In the genomic region with DNA sequence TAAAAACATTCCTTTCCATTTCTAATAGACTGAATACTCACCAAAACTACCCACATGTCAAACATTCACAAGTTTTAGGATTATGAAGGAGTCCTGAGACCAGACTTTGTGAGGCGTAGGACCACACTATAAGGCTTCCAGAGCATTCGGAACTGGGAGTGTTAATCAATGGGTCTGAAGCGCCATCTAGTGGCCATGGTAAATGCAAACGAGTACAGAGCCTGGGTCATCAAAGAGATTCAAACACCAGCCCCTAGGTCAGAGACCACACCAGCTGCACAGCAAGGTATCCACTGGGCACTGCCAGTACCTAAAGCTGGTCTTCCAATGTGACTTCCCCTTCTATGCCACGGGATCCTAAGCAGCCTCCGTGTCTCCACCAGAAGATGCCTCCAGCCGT, we compare ENCODE assay signal across 9 mouse cellular contexts. TPM values are rescaled to one million over a fixed set of nuclear protein-coding genes. Genes with fewer than 3 reads are reported as not detected.
DNase-seq lines count a peak whose midpoint lies in the region; ATAC-seq and TF ChIP-seq lines count a peak whose summit lies in the region.
"Had no signal": no experiment of that assay in that cellular context is flagged by ENCODE, and none has a peak within 500 bp of the region (broad histone marks: within the 10 kb centered on the region; RNA-seq: fewer than 3 reads in every experiment).

No protein-coding gene starts in this region.

- ATAC-seq in limb, embryonic 12.5 days (ENCODE audit: insufficient number of reproducible peaks, insufficient read depth, low FRiP score, low TSS enrichment, low read depth): 0 out of 2 replicates have a peak, but pooled peaks have one; percentile 70

- no peaks in the 10 kb centered on the region; the same call in 1 of the 2 replicates for H3K27me3 ChIP-seq in limb, embryonic 12.5 days

- DNase-seq in 3T3-L1 (ENCODE audit: low read depth, low spot score): peak; percentile 88
- DNase-seq in NIH3T3 (ENCODE audit: low read depth): peak; percentile 89
- peak; percentile 73 for DNase-seq in cerebellum, adult 9-10 months
- DNase-seq in frontal cortex, postnatal 25 days (ENCODE audit: low spot score in 2 of 2): peak; percentile 68 to 77
- peak; percentile 71 for DNase-seq in kidney, adult 9 months
- DNase-seq in thymus, postnatal 10 days (ENCODE audit: low spot score in 2 of 2): peak; percentile 42 to 75

- H3K36me3 ChIP-seq in limb, embryonic 12.5 days: no peaks in the 10 kb centered on the region

- H3K9ac ChIP-seq in limb, embryonic 12.5 days (replicated peaks): no peak overlapping the region

- WGBS in limb, embryonic 12.5 days: 12% methylated on average over 7 of the region's 7 CpGs
- 15% methylated on average over 7 of the region's 7 CpGs for WGBS in olfactory bulb, adult 2 months

- H3K4me3 ChIP-seq in limb, embryonic 12.5 days (replicated peaks): no peak overlapping the region
- no peak overlapping the region for H3K4me3 ChIP-seq in olfactory bulb, adult 2 months (ENCODE audit: insufficient read depth, low read depth, low read length)
- H3K4me3 ChIP-seq: erythroblast, embryonic 14.5 days had no signal

- no peaks in the 10 kb centered on the region for H3K9me3 ChIP-seq in limb, embryonic 12.5 days

- TF ChIP-seq POLR2A in olfactory bulb, adult 2 months (IDR thresholded peaks at IDR 0.05; ENCODE audit: insufficient read depth, low read depth, low read length): no peak

- no peak overlapping the region for H3K27ac ChIP-seq in limb, embryonic 12.5 days
- no peak overlapping the region for H3K27ac ChIP-seq in olfactory bulb, adult 2 months (ENCODE audit: insufficient read depth, low read depth, low read length)

- peaks cover 7% of the 10 kb centered on the region for H3K4me1 ChIP-seq in limb, embryonic 12.5 days (replicated peaks)
- H3K4me1 ChIP-seq in olfactory bulb, adult 2 months (ENCODE audit: control insufficient read depth, insufficient read depth, low read length): no peaks in the 10 kb centered on the region

- TF ChIP-seq CTCF in olfactory bulb, adult 2 months (IDR thresholded peaks at IDR 0.05; ENCODE audit: insufficient read depth, low read depth, low read length): peak; percentile 23; the same call in 1 of the 2 replicates

- no peak overlapping the region for H3K4me2 ChIP-seq in limb, embryonic 12.5 days

RNA-seq across cellular contexts. Expression of a gene that starts 18.5 kb away (rescaled TPM):
- polyA plus RNA-seq in limb, embryonic 12.5 days (2016; fragmentation: Nextera tagmentation; extraction: Ambion mirVana): 0.74 and 1.3 TPM in 2 replicates
- polyA plus RNA-seq in olfactory bulb, adult 2 months (2012; ENCODE audit: insufficient read depth, insufficient read length, low replicate concordance, missing spikeins): not detected in 2 replicates
- polyA plus RNA-seq: erythroblast, embryonic 14.5 days had no signal

RNA-seq across cellular contexts. Expression of a gene that starts 28.8 kb away (rescaled TPM):
- polyA plus RNA-seq in limb, embryonic 12.5 days (2016; fragmentation: Nextera tagmentation; extraction: Ambion mirVana): 48.3 and 49.5 TPM in 2 replicates
- not detected in 2 replicates for polyA plus RNA-seq in olfactory bulb, adult 2 months (2012; ENCODE audit: insufficient read depth, insufficient read length, low replicate concordance, missing spikeins)

RNA-seq across cellular contexts. Expression of a gene that starts 29.0 kb away (rescaled TPM):
- polyA plus RNA-seq in limb, embryonic 12.5 days (2016; fragmentation: Nextera tagmentation; extraction: Ambion mirVana): 21.6 and 22.4 TPM in 2 replicates
- not detected in 2 replicates for polyA plus RNA-seq in olfactory bulb, adult 2 months (2012; ENCODE audit: insufficient read depth, insufficient read length, low replicate concordance, missing spikeins)

RNA-seq across cellular contexts. Expression of a gene that starts 37.4 kb away (rescaled TPM):
- polyA plus RNA-seq in limb, embryonic 12.5 days (2016; fragmentation: Nextera tagmentation; extraction: Ambion mirVana): not detected in 2 replicates
- not detected in 2 replicates for polyA plus RNA-seq in olfactory bulb, adult 2 months (2012; ENCODE audit: insufficient read depth, insufficient read length, low replicate concordance, missing spikeins)
- polyA plus RNA-seq: erythroblast, embryonic 14.5 days had no signal

RNA-seq across cellular contexts. Expression of a gene that starts 55.7 kb away (rescaled TPM):
- polyA plus RNA-seq in limb, embryonic 12.5 days (2016; fragmentation: Nextera tagmentation; extraction: Ambion mirVana): 0.44 TPM in 1 of 2 replicates, not detected in the other
- not detected in 2 replicates for polyA plus RNA-seq in olfactory bulb, adult 2 months (2012; ENCODE audit: insufficient read depth, insufficient read length, low replicate concordance, missing spikeins)
- polyA plus RNA-seq: erythroblast, embryonic 14.5 days had no signal

Comparison
In these comparisons a context has a peak if more than half of its experiments do, and no peak if none do; other contexts are left out.
1. RNA of a gene that starts 28.8 kb away (polyA plus RNA-seq): 48.3 to 49.5 TPM in limb, embryonic 12.5 days; not detected in olfactory bulb, adult 2 months; every median in the first group is over 10 times any median in the second.
2. RNA of a gene that starts 29.0 kb away (polyA plus RNA-seq): 21.6 to 22.4 TPM in limb, embryonic 12.5 days; not detected in olfactory bulb, adult 2 months; every median in the first group is over 10 times any median in the second.
3. Peak in every context shown above with its lines, with median percentiles within 50 percentile points of each other: DNase-seq.